Mouse (Mus musculus) hindlimb bud, embryonic 11.5 days (tissue): ENCODE measurements around the gene Phykpl.

Experiments
- DNase-seq: peaks from one replicate; pipeline ENCODE4 v3.0.0-alpha.2; 2012; ENCODE audit warnings: low read depth, low spot score; ENCODE audit errors: extremely low spot score

The Phykpl gene

DNA sequence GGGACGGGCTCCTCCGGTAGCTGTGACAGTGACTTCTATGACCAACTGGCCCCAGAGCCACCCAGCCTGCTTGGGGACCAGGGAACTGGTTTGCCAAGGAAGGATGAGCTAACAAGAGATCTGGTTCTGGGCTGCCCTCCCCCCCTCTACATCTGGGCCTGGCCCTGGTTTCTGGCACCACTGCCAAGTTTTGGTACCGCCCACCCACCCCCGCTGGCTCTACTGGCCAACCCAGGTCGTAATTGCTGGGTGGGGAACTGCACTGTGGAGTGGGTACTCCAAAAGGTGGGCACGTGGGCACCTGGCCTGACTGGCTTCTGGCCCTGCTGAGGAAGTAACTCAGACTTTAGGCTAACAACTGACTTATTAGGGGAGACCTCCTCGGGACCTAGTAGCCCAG, 56.2 kb downstream of the Phykpl start:
- no peak for DNase-seq

DNA sequence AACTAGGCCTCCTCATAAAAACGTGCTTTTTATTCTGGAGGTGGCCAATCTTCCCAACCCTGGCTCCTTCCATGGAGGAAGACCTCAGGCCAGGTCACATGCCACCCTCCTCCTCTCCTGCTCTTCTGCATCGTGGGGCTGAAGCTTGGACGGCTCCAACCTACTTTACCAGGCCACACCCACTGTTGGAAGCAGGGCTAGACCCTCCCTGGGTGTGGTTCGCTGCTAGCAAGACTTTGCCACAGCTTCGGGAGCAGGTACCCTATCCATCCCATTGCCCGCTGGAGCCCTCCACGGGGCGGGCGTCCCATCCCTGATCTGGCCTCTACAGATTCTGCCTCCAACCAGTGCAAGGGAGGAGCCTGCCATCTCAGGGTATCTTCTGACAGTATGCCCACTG, 58.6 kb downstream of the Phykpl start:
- no peak for DNase-seq

DNA sequence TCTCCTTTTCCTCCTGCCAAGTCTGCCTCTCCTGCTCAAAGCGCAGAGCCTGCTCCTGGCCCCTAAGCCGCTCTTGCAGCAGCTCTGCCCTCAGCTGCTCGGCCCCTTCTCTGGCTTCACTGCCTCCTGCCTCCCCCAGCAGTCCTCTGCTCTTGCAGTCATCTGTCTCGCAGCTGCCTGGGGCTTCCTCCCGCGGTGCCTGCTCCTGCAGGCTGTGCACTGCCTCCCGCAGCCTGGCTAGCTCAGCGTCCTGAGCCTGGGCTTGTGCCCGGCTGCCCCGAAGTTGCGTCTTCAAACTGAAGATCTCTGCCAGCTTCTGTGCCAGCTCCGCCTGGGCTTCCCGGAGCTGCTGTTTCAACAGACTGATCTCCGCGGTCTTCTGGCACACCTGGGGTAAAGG, 59.2 kb downstream of the Phykpl start:
- DNase-seq: no peak

DNA sequence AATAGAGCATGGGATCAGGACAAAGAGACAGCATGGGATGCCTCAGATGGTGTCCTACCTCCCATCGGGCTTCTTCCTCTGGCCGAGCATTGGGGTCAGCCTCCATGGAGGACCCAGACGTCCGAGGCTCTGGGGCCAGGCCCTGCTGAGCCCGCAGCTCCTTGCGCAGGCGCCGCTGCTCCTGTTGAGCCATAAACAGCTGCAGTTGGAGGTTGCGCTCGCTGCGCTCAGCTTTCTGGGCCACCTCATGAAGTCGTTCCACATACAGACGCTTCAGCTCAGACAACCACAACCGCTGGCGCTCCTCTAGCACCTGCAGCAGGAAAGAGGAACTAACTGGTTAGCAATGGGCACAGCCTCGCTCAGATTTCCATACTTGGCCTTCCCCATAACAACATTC, 59.7 kb downstream of the Phykpl start:
- DNase-seq: no peak

DNA sequence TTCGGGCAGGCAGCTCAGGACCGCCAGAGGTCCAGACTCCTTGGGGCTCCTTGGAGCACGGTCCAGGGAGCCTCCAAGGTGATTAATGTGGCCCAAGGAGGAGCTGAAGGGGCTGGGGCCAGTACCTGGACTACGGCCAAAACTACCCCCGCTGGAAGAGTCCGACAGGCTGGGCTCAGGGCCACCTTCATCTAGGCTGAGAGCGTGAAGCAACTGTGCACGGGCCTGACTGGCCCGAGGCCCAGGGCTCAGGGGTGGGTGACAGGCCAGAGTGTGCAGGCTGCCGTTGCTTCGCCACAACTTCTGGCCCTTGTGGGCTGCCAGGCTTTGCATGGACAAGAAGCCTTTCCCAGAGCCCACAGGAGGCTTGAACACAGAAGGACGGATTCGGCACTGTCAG, 60.7 kb downstream of the Phykpl start:
- DNase-seq: no peak

DNA sequence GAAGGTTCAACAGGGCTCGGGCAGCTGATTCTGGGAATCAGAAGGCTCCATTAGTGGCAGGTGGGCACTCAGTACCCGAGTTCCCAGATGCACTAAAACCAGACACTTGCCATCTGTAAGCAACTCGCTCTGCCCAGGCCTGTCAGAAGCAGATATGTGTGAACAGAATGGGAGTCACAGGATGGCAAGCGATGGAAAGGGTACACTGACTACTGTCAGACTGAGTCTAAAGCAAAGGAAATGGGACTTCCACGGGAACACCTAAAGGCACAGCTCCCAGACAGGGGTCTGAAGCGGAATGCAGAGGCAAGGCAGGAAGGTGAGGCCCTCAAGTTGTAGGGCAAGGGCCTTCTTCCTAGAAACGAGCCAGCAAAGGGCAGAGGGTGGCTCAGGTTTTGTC, 61.7 kb downstream of the Phykpl start:
- no peak for DNase-seq

DNA sequence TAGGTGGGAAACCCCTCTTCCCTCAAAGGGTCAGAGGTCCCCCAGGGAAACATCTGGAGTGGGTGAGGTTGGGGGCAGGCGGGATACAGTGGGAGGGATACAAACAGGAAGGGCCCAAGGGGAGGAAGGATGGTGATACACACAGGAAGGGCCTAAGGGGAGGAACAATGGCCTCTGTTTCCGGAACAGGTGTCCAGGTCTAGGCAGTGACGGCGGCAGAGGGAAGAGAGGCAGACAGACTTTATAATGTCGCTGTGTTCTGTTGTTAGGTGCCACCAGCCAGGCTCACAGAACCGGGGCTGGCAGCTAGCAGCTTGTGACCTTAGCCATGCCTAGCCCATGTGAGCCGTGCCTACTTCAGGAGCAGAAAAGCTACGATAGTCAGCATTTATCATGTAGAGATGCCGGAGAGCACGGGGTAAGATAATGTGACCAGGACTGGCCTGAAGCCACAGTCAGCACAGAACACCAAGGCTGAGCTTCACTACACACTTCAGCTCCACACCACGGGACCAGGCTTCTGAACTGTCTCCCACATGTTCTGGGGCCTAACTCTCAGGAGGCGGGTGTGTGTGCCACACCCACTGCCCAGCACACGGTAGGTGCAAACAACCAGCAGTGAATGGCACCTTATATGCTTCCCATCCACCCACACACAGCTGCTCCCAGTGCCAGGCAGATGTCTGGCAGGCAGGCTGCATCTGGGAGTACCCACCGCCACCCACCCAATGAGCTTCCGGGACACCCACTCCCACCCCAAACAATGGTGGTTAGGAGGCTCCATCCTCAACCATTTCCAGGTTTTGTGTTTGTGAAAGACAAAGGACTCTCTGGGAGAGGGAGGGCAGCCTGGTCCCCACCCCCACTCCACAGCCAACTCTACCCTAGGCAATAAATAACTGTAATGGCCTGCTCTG, 62.5 kb downstream of the Phykpl start:
- no peak for DNase-seq

DNA sequence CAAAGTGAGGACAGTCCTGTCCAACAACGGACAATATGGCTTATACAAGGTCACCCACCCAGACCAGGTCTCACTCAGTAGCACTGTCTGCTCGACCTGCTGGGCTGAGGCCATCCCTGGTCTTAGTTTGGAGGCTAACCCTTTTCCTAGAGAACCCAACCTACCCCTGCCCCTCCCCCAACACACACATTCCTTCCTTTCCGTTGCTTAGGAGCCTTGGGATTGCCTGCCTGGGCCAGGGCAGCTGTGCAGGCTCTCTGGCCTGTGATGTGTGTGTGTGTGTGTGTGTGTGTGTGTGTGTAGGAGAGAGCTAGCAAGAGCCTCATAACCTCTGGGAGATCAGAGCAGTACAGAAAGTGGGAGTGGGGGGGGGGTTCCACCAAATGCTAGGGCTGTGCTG, 64.0 kb downstream of the Phykpl start:
- DNase-seq: no peak

DNA sequence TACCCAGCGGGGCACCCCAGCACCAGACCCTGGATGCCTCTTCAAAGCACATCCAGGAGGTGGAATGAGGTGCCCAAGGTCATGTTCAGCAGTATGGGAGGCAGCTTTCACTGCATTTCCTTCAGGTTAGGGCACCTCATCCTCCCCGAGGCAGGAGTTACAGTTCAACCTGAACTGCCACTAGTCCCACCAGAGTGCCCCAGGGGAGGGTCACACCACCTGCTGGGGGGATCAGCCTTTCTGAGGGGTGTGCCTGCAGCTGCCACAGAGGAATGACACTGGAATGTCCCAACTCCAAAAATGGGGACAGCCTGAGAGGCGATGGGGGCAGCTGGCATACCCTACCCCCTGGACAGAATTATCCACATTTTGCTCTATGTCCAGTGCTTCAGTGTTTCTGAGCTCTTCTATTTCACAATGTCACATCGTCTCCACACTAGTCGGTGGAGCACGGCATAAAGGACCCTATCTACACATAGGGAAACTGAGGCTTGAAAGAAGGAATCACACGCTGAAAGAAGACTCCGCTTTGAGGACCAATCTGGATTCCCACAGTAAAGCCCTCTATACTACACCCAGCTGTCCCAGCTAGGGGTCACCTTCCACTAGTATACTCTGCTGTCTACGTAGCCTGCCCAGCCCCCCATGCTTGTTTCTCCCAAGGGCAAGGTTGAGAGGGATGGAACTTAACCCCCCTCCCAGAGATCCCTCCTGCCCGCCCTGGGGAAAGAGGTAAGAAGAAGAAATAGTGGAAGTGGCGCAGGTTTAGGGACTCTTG, 64.7 kb downstream of the Phykpl start:
- no peak for DNase-seq

DNA sequence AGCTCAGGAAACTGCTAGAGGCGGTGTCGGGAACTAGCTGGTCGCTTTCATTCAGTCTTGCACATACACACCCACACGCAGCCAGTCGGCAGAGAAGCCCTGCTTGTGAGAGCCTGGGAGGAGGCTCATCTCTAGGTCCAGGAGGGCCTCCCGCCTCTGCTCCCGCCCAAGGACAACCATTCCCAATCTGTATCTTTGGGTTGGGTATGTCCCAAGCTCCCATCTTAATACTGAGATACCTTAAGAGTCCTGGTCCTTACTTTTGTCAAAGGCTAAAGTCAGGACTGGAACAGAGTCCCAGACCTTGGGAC, 65.3 kb downstream of the Phykpl start:
- DNase-seq: no peak

DNA sequence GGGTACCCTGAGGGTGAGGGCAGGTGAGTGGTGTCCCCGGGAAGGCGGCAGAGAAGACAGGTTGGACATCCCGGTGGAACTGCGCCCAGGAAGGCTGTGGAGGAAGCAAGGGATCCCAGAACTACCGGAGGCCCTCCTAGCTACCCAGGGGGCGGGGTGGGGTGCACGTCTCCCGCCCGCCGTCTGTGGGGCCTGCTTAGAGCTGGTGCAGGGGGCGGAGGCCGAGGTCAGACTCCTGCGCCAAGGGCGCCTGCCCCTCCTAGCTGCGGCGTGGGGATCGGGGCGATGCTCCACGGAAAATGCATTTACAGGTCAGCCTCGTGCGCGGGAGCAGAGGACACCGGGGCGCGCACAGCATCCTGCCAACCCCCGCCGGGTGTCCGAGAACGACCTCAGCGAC, 65.7 kb downstream of the Phykpl start:
- DNase-seq: no peak

DNA sequence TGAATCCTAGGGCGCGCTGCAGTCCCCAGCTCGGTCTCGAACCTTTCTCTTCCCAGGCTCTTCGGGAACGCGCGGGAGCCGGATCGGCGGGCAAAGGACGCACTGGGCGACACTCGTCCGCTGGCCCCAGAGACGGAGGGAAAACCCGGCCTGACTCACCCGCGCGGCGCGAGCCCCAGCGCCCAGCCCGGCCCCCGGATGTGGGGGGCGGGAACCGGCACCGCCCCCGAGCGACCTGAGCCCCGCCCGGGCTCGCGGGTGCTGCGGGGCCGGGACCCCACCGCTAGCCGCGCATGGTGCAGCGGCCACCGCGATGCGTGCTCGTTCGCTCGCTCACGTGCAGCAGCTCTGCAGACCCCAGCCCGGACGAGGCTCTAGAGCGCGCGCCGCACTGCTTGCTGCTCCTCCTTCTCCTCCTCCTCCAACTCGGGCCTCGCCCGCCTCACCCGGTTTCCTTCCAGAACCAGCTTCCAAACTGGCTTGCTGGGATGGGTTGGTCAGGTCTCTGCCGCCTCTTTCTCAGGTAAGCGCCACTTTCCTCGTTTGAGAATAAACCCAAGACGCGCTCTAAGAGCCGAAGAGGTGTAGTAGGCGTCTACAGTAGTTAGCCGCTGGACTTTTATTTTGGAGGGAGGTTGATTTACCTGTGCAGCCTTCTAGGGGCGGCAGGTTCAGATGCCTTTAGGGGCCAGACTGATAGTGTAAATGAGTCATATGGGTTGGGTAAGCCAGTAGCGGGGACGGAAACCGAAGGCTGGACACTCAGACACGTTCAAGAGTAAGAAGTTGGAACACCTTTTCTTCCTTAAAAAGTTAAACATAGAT, 66.3 kb downstream of the Phykpl start, which contains the start of the genes N4bp3 and D930048N14Rik:
TSS of gene N4bp3 (minus strand) at position 152 of the 825 bp plus-strand sequence.
TSS of gene D930048N14Rik (plus strand) at position 264 of the 825 bp plus-strand sequence.
- no peak for DNase-seq

DNA sequence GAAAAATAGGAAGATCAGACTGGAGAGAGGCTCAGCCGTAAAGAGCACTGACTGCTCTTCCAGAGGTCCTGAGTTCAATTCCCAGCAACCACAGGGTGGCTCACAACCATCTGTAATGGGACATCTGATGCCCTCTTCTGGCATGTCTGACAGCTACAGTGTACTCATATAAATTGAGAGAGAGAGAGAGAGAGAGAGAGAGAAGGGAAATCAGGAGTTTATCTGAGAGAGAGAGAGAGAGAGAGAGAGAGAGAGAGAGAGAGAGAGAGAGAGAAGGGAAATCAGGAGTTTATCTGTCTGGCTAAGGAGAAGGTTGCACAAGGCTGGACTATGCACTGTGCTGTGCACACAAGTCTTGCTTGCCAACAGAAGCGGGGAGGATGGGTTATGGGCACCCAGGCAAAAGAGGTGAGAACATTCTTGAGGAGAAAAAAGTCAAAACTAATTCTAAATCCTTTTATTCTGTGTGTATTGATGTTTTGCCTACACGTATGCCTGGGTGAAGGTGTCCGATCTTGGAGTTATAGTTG, 68.4 kb downstream of the Phykpl start:
- DNase-seq: no peak

DNA sequence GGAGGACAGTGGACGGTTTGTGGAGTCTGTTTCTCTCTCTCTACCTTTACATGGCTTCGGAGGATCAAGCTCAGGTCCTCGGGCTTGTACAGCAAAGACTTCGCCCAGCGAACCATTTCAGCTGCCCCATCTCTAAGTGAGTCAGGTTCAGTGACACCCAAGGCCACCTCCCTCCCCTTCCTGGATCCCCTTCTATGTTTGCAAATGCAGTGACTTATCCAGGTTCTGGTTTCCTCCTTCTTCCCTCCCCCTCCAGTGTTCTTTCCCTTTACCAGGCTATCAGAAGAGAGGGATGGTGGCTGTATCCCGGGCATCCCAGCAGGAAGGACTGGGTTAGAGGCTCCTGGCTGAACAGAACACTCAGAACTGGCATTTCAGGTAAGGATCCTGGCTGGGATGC, 69.2 kb downstream of the Phykpl start:
- DNase-seq: no peak
